8 mouse cellular contexts compared by ENCODE assay signal in the genomic region with DNA sequence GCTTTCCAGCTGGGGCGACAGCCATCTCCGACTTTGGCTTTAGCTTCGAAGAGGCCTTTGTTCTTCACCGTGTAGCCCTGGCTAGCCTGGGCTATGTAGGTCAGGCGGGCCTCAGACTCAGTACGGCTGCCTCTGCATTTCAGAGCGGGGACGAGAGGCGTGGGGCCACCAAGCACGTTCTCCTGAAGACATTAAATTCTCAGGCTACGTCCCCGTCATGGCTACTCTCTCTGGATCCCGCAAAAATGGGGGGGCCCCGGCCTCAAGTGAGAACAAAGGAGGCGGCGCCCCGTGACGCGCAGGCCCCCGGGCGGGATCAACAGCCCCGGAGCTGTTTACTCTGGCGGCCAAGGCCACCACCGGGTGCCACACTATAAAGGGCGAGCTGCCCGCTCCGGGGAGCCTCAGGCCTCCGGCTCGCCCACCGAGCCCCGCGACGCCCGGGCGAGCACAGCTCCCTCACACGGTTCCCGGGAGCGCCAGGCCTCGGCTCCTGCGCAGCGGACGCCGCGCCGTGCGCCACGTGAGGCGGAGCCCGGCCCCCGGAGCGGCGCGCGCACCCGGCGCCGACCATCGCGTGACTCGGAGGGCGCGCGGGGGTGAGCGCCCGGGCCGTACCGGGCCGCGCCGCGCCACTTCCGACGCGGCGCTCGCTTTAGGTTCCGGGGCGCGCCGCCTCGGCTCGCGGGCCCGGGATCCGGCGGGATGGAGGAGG. TPM values are rescaled to one million over a fixed set of nuclear protein-coding genes. Genes with fewer than 3 reads are reported as not detected.
DNase-seq lines count a peak whose midpoint lies in the region; ATAC-seq and TF ChIP-seq lines count a peak whose summit lies in the region.

Gene Lrrc58 (plus strand): TSS at position 599 of the 715 bp plus-strand sequence.

- H3K4me2 ChIP-seq in forebrain, postnatal 0 days (ENCODE audit: low read depth): peak within 1 kb of the TSS; percentile 72
- H3K4me2 ChIP-seq in lung, embryonic 14.5 days: peak within 1 kb of the TSS; percentile 78

- no peaks in the 10 kb centered on the region for H3K27me3 ChIP-seq in forebrain, postnatal 0 days (ENCODE audit: insufficient read depth, low read length)
- no peaks in the 10 kb centered on the region for H3K27me3 ChIP-seq in lung, embryonic 14.5 days (ENCODE audit: insufficient read depth, low read length)

- H3K4me3 ChIP-seq in ES-E14 (ENCODE audit: insufficient read depth in 1 of 2, low read depth in 1 of 2, low read length in 2 of 2, poor library complexity in 1 of 2, severe bottlenecking in 1 of 2): peak within 1 kb of the TSS; percentile 82 to 92
- peak within 1 kb of the TSS; percentile 98 for H3K4me3 ChIP-seq in forebrain, postnatal 0 days (ENCODE audit: low read depth, low read length)
- peak within 1 kb of the TSS; percentile 98 for H3K4me3 ChIP-seq in lung, embryonic 14.5 days (ENCODE audit: low read depth, low read length)

- peaks cover 2% of the 10 kb centered on the region; the same call in 1 of the 2 replicates for H3K36me3 ChIP-seq in ES-E14 (ENCODE audit: control insufficient read depth, insufficient read depth, low read length, poor library complexity, severe bottlenecking)
- H3K36me3 ChIP-seq in forebrain, postnatal 0 days (ENCODE audit: insufficient read depth): no peaks in the 10 kb centered on the region
- no peaks in the 10 kb centered on the region for H3K36me3 ChIP-seq in lung, embryonic 14.5 days (ENCODE audit: insufficient read depth)

- H3K4me1 ChIP-seq in ES-E14 (ENCODE audit: control insufficient read depth in 2 of 2, insufficient read depth in 2 of 2, low read length in 2 of 2, poor library complexity in 1 of 2): peaks cover 3 to 5% of the 10 kb centered on the region in 2 experiments; a peak in 3 of 4 replicates
- peaks cover 22% of the 10 kb centered on the region for H3K4me1 ChIP-seq in forebrain, postnatal 0 days (ENCODE audit: insufficient read depth)
- H3K4me1 ChIP-seq in lung, embryonic 14.5 days (ENCODE audit: insufficient read depth): peaks cover 18% of the 10 kb centered on the region

- intact Hi-C loops in heart, postnatal 36 days (cut with DNase I): loop anchor here (2.0 to 5.0 kb wide), 4 partner anchors 15 to 219 kb away; partner anchors contain the start of gene Gsk3b

- ATAC-seq in forebrain, postnatal 0 days: peak; percentile 96
- ATAC-seq in lung, embryonic 14.5 days (ENCODE audit: insufficient read depth): peak; percentile 96
- ATAC-seq in neutrophil, adult 5-6 weeks (ENCODE audit: extremely low read depth, insufficient number of reproducible peaks, low FRiP score, poor library complexity, severe bottlenecking): peak; percentile 33

- H3K27ac ChIP-seq in ES-E14 (ENCODE audit: insufficient read depth, low read depth, low read length, poor library complexity, severe bottlenecking): peak within 1 kb of the TSS; percentile 68
- H3K27ac ChIP-seq in forebrain, postnatal 0 days (ENCODE audit: low read depth, low read length): peak within 1 kb of the TSS; percentile 100
- peak within 1 kb of the TSS; percentile 99 for H3K27ac ChIP-seq in lung, embryonic 14.5 days (ENCODE audit: low read depth)

- 3% methylated on average over 85 of the region's 86 CpGs for WGBS in forebrain, postnatal 0 days
- WGBS in lung, embryonic 14.5 days: 1% methylated on average over 86 of the region's 86 CpGs

- no peaks in the 10 kb centered on the region for H3K9me3 ChIP-seq in ES-E14 (ENCODE audit: control insufficient read depth, insufficient read depth, low read depth, low read length)
- no peaks in the 10 kb centered on the region for H3K9me3 ChIP-seq in forebrain, postnatal 0 days (ENCODE audit: low read length)
- H3K9me3 ChIP-seq in lung, embryonic 14.5 days (ENCODE audit: low read depth, low read length): no peaks in the 10 kb centered on the region

- peak; percentile 40 for DNase-seq in ES-E14 (ENCODE audit: low read depth, low spot score)
- DNase-seq in cerebellum, adult 11 months: peak; percentile 83
- peak; percentile 95 for DNase-seq in forebrain, postnatal 0 days
- peak; percentile 84 to 92 for DNase-seq in heart, postnatal 36 days
- DNase-seq in layer of hippocampus, adult 8-10 months (ENCODE audit: low spot score in 2 of 2): peak; percentile 67 to 84
- DNase-seq in lung, embryonic 14.5 days: peak; percentile 93
- DNase-seq in thymus, adult 18-20 months: peak; percentile 68 to 70

- in situ Hi-C loops in ES-E14 (cut with MboI; ENCODE audit: low sequenced_read_pairs in 2 of 2, unreplicated experiment in 2 of 2): no loop called here

- TF ChIP-seq CTCF in forebrain, postnatal 0 days (IDR thresholded peaks at IDR 0.05; ENCODE audit: low read depth): 0 out of 2 replicates have a peak, but pooled peaks have one; percentile 7
- TF ChIP-seq CTCF in lung, embryonic 14.5 days (IDR thresholded peaks at IDR 0.05; ENCODE audit: low read depth): no peak

- peak within 1 kb of the TSS; percentile 82 for H3K9ac ChIP-seq in ES-E14 (ENCODE audit: insufficient read depth, low read depth, low read length, poor library complexity, severe bottlenecking)
- H3K9ac ChIP-seq in forebrain, postnatal 0 days: peak within 1 kb of the TSS; percentile 95
- H3K9ac ChIP-seq in lung, embryonic 14.5 days: peak within 1 kb of the TSS; percentile 98

TF ChIP-seq in ES-E14, 5 proteins besides CTCF, POLR2A, EP300 and RAD21:
- TF ChIP-seq MAFK (IDR thresholded peaks at IDR 0.05; ENCODE audit: insufficient read depth, low read depth, low read length) (no peak), CHD2 (IDR thresholded peaks at IDR 0.05; ENCODE audit: low read depth, low read length) (no peak), HCFC1 (IDR thresholded peaks at IDR 0.05; ENCODE audit: borderline replicate concordance, insufficient read depth, low read length) (no peak), ZNF384 (IDR thresholded peaks at IDR 0.05; ENCODE audit: low read depth, low read length) (no peak), ZC3H11A (IDR thresholded peaks at IDR 0.05; ENCODE audit: borderline replicate concordance, low read depth, low read length) (no peak)
TF ChIP-seq in ES-E14: peak in this region for 0.

RNA-seq across cellular contexts. Expression of gene Lrrc58, which starts in this region (rescaled TPM):
- 23.2 and 29.8 TPM in 2 replicates for total RNA-seq in ES-E14 (2012; rRNA removed)
- 66.5 and 97.5 TPM in 2 replicates for total RNA-seq in forebrain, postnatal 0 days (2014; rRNA removed)
- 28.3 and 43.7 TPM in 2 replicates for polyA plus RNA-seq in forebrain, postnatal 0 days (2015; fragmentation: Nextera tagmentation; extraction: Ambion mirVana)
- total RNA-seq in heart, postnatal 36 days (2021): 10 to 100 TPM; 68.7 to 77.8 TPM
- total RNA-seq in layer of hippocampus, adult 8-10 months (2022): 10 to 100 TPM; 91.9 to 98.2 (median 96.2) TPM
- polyA plus RNA-seq in lung, embryonic 14.5 days (2014; fragmentation: Nextera tagmentation; extraction: Ambion mirVana): 73.9 and 78.4 TPM in 2 replicates
- 13.5 and 15.7 TPM in 2 replicates for total RNA-seq in neutrophil, adult 5-6 weeks (2017)

Comparison
In these comparisons a context has a peak if more than half of its experiments do, and no peak if none do; other contexts are left out.
1. Peak in every context shown above with its lines: DNase-seq, ATAC-seq, H3K4me3 ChIP-seq and H3K27ac ChIP-seq.
2. DNase-seq: peak in every context shown above with its lines; median percentile 95 in forebrain, postnatal 0 days; 93 in lung, embryonic 14.5 days; 88 in heart, postnatal 36 days; 83 in cerebellum, adult 11 months; 76 in layer of hippocampus, adult 8-10 months; 69 in thymus, adult 18-20 months; 40 in ES-E14.
3. ATAC-seq: peak in every context shown above with its lines; median percentile 96 in forebrain, postnatal 0 days; 96 in lung, embryonic 14.5 days; 33 in neutrophil, adult 5-6 weeks.